Mouse (Mus musculus) liver, postnatal 0 days (tissue): ENCODE data around the gene Gm10203.

Experiments used
- CTCF ChIP-seq: sonication (generic); IDR thresholded peaks from 2 replicates; pipeline ENCODE4 v1.5.1; 2016; ENCODE audit warnings: antibody characterized with exemption, low read depth
- EP300 ChIP-seq: IDR thresholded peaks from 2 replicates; pipeline ENCODE4 v1.6.1; 2016; ENCODE audit warnings: antibody characterized with exemption, low read depth, mild to moderate bottlenecking

DNA sequence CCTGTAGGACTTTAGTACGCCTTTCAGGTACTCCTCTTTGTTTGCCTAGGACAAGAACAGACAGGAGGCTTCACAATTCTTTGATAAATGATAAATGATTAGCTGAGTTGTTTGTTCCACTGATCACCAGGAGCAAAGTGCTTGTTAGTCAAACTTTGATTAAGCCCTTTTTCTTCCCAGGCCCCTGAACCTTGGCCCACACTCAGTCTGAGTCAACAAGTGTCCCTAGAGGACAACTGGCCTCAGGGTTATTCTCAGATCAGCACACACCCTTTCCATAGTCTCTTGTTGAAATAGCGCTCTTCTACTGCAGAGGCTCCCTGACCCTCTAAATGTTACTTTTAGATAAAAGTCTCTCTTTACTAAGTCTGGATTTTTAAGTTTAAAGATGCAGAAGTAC is 11.0 kb upstream of the Gm10203 start:
- TF ChIP-seq CTCF (0 out of 2 replicates have a peak, but pooled peaks have one; percentile 8), EP300 (peak; percentile 73)
